Mouse (Mus musculus): ENCODE data around the gene Atox1.

- no peak for TF ChIP-seq CTCF (IDR thresholded peaks at IDR 0.05; ENCODE audit: extremely low read depth, insufficient read depth, insufficient read length, insufficient replicate concordance)
- TF ChIP-seq POLR2A (IDR thresholded peaks at IDR 0.05; ENCODE audit: low read depth, low read length), result no peak
These were observed 32.6 kb downstream of the Atox1 start for GRCm38 (mm10) chr11:55428186-55429012.

All from spleen, adult 2 months (tissue).